Mouse (Mus musculus) erythroblast, embryonic 14.5 days (primary cell): ENCODE results near the gene Pde4b.

Experiments
- GATA1 ChIP-seq: IDR thresholded peaks from 2 replicates; pipeline ENCODE4 v1.6.1; 2012; ENCODE audit warnings: low read length, inconsistent platforms, mixed read lengths
- TAL1 ChIP-seq: IDR thresholded peaks from 3 replicates; pipeline ENCODE4 v1.6.1; 2012; ENCODE audit warnings: low read length, inconsistent platforms, mixed read lengths

GRCm38 (mm10) chr4:102583469-102583868 lies 496.1 kb downstream of the Pde4b start:
- TF ChIP-seq GATA1 (no peak), TAL1 (no peak)
